Mouse (Mus musculus): Measurements from ENCODE around the gene Golga3.

GRCm38 (mm10) chr5:110136087-110136464 lies 40.4 kb upstream of the Golga3 start:
- TF ChIP-seq CTCF (conservative IDR thresholded peaks at IDR 0.05; ENCODE audit: insufficient read depth, insufficient read length, low read depth, low read length), result no peak
- TF ChIP-seq POLR2A (IDR thresholded peaks at IDR 0.05; ENCODE audit: low read depth, low read length), result no peak

Measured in kidney, adult 2 months (tissue).